Mouse (Mus musculus): ENCODE measurements around the gene Elmod2.

Gene Elmod2

DNA sequence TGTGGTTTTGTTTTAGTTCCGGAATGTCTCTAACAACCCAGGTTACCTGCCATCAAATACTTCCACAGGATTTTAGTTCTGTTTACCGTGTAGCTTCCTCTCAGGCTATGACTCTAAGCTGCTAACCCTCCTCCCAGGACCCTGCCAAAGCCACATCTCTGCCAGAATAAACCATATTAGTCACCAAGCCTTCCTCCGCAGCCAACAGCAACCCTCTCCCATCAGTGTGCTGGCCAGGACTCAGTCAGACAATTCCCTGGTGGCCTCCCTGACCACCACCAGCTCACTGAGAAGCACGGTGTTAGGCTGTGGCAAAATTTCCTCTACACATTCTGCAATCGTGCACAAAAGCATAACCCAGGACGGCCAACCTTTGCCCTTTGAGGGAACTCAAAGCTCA, 53.9 kb downstream of the Elmod2 start:
- no peak for DNase-seq (ENCODE audit: low read depth in 1 of 2, low spot score in 2 of 2)

DNA sequence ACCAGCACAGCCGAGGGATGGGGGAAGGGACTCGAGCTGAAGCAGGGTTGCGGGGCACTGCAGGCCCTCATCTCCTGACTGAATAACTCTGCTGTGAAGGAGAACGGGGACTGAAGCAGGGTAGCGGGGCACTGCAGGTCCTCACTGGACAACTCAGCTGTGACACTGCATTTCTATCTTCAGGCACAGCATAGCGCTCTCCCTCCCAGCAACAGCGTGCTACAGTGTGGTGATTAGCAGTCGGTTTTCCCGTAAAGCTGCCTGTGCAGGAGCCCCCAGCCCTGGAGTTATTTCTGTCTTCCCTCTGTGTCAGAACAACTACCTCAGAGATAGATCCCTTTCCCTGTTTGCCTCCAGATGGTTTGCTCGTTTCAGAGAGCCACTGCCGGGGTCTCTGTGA, 57.8 kb downstream of the Elmod2 start:
- no peak for DNase-seq (ENCODE audit: low read depth in 1 of 2, low spot score in 2 of 2)

DNA sequence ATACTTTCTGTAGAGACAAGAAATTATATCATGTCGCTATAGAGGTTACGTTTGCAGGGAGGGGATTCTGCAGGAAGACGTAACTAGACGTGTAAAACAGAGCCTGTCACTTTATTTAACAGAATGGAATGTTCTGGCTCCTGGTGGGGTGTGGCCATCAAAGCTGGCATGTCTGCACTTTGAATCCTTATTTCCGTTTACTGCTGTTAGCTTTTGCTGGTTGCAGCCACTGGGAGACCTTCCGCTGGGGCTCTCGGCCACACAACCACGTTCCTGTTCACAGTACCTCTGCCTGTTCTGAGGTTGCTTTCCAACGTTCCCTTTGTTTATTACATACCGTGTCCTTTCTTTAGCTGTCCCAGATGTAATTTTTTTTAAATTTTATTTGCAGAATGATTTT, 59.8 kb downstream of the Elmod2 start:
- DNase-seq (ENCODE audit: low read depth in 1 of 2, low spot score in 2 of 2) = no peak

DNA sequence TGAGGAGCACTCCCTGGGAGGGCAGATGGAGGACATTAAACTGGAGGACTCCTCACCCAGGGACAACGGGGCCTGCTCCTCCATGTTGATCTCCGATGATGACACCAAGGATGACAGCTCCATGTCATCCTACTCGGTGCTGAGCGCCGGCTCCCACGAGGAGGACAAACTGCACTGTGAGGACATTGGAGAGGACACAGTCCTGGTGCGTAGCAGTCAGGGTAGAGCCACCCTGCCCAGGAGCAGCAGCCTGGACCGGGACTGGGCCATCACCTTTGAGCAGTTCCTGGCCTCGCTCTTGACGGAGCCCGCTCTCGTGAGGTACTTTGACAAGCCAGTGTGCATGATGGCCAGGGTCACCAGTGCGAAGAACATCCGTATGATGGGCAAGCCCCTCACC, 61.1 kb downstream of the Elmod2 start:
- no peak for DNase-seq (ENCODE audit: low read depth in 1 of 2, low spot score in 2 of 2)
